27 mouse cellular contexts compared by ENCODE assay signal in the genomic region with DNA sequence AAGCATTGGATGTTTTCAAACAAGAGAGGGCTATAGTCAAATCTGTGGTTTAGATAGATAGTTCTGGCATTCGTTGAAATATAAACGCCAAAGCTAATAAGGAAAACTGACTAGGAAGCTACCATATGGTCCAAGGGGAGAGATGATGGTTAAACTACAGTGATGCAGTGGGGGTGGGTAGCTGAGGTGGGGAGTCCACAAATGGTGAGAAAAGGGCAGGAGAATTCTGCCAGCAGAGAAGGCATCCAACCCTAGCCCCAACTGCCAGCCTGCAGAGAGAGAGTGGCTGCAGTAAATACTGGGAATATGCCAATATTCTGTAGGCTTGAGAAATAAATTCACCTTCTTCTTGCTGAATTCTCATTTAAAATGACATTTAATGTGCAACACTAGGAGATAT.
"Had no signal": no experiment of that assay in that cellular context is flagged by ENCODE, and none has a peak within 500 bp of the region (broad histone marks: within the 10 kb centered on the region; RNA-seq: fewer than 3 reads in every experiment).

No protein-coding gene starts in this region.

- H3K9ac ChIP-seq: heart, embryonic 13.5 days; heart, embryonic 15.5 days; hindbrain, embryonic 13.5 days; hindbrain, embryonic 15.5 days; kidney, embryonic 15.5 days; limb, embryonic 13.5 days; limb, embryonic 15.5 days; liver, embryonic 12.5 days; liver, embryonic 14.5 days had no signal

- H3K9me3 ChIP-seq: heart, embryonic 13.5 days; heart, embryonic 15.5 days; hindbrain, embryonic 13.5 days; hindbrain, embryonic 15.5 days; kidney, embryonic 15.5 days; limb, embryonic 13.5 days; limb, embryonic 15.5 days; liver, embryonic 12.5 days had no signal

- H3K27ac ChIP-seq: heart, adult 2 months; heart, embryonic 13.5 days; heart, embryonic 15.5 days; hindbrain, embryonic 13.5 days; hindbrain, embryonic 15.5 days; hindbrain, postnatal 0 days; kidney, embryonic 15.5 days; kidney, postnatal 0 days; limb, embryonic 13.5 days; limb, embryonic 15.5 days; liver, embryonic 12.5 days; liver, embryonic 14.5 days had no signal

- H3K4me1 ChIP-seq: heart, embryonic 13.5 days; heart, embryonic 15.5 days; hindbrain, embryonic 13.5 days; hindbrain, embryonic 15.5 days; kidney, embryonic 15.5 days; limb, embryonic 13.5 days; limb, embryonic 15.5 days; liver, embryonic 12.5 days had no signal

- H3K4me3 ChIP-seq: heart, adult 2 months; heart, embryonic 13.5 days; heart, embryonic 15.5 days; hindbrain, embryonic 13.5 days; hindbrain, embryonic 15.5 days; kidney, embryonic 15.5 days; limb, embryonic 13.5 days; limb, embryonic 15.5 days; liver, embryonic 12.5 days had no signal

- DNase-seq: gastrocnemius, postnatal 14 days; gastrocnemius, postnatal 36 days; heart, adult 11 months; heart, adult 2 months; heart, postnatal 14 days; heart, postnatal 36 days; kidney, adult 11 months; kidney, adult 2 months; kidney, adult 9 months; kidney, postnatal 14 days; kidney, postnatal 36 days; layer of hippocampus, adult 9-11 months; layer of hippocampus, postnatal 36 days; lung, adult 18-20 months had no signal

- H3K36me3 ChIP-seq: heart, embryonic 13.5 days; heart, embryonic 15.5 days; hindbrain, embryonic 13.5 days; hindbrain, embryonic 15.5 days; kidney, embryonic 15.5 days; limb, embryonic 13.5 days; limb, embryonic 15.5 days; liver, embryonic 12.5 days had no signal

- H3K27me3 ChIP-seq: heart, embryonic 13.5 days; heart, embryonic 15.5 days; hindbrain, embryonic 13.5 days; hindbrain, embryonic 15.5 days; kidney, embryonic 15.5 days; limb, embryonic 13.5 days; limb, embryonic 15.5 days; liver, embryonic 12.5 days had no signal

- H3K4me2 ChIP-seq: heart, embryonic 11.5 days; heart, embryonic 13.5 days; heart, embryonic 15.5 days; hindbrain, embryonic 13.5 days; hindbrain, embryonic 15.5 days; kidney, embryonic 15.5 days; limb, embryonic 13.5 days; limb, embryonic 15.5 days; liver, embryonic 12.5 days had no signal

- ATAC-seq: hindbrain, postnatal 0 days; intestine, embryonic 16.5 days; liver, embryonic 12.5 days had no signal
